Mouse (Mus musculus) retina, adult 2 months (tissue): Measurements from ENCODE around the gene Aatf.

Experiments used
- DNase-seq: peaks from one replicate; pipeline ENCODE4 v3.0.0-alpha.2; 2012; ENCODE audit warnings: low read depth, low spot score

Aatf gene

GRCm38 (mm10) chr11:84376510-84377365, 136.6 kb downstream of the Aatf start:
- DNase-seq: no peak

GRCm38 (mm10) chr11:84375951-84376496, 137.3 kb downstream of the Aatf start:
- no peak for DNase-seq

GRCm38 (mm10) chr11:84373122-84373521, 140.2 kb downstream of the Aatf start:
- DNase-seq: no peak
